Mouse (Mus musculus) forebrain, postnatal 0 days (tissue): ENCODE measurements around the gene Lect2. TPM values are rescaled to one million over a fixed set of nuclear protein-coding genes. Genes with fewer than 3 reads are reported as not detected.

Experiments used
- ATAC-seq: fragments of 200-750 bp; cut with Nextera tagmentation; 2 replicates; pipeline ENCODE4 v1.8.0; 2017; ENCODE audit warnings: mild to moderate bottlenecking, moderate library complexity
- DNase-seq: peaks from one replicate; pipeline ENCODE4 v3.0.0-alpha.2; 2015
- H3K27ac ChIP-seq: fragments of 300-500 bp; sonication (generic); 2 replicates; pipeline ENCODE4 v1.5.1; 2014; ENCODE audit warnings: low read depth, mild to moderate bottlenecking, antibody characterized with exemption, low read length, moderate library complexity, mixed read lengths
- H3K27me3 ChIP-seq: fragments of 300-500 bp; sonication (generic); 2 replicates; pipeline ENCODE4 v1.6.1; 2014; ENCODE audit warnings: mild to moderate bottlenecking, low read length, mixed read lengths; ENCODE audit not compliant: insufficient read depth
- H3K36me3 ChIP-seq: fragments of 300-500 bp; sonication (generic); 2 replicates; pipeline ENCODE4 v1.6.1; 2014; ENCODE audit warnings: mild to moderate bottlenecking, moderate library complexity; ENCODE audit not compliant: insufficient read depth
- H3K4me1 ChIP-seq: fragments of 300-500 bp; sonication (generic); 2 replicates; pipeline ENCODE4 v1.6.1; 2014; ENCODE audit warnings: antibody characterized with exemption; ENCODE audit not compliant: insufficient read depth
- H3K4me2 ChIP-seq: fragments of 300-500 bp; sonication (generic); 2 replicates; pipeline ENCODE4 v1.6.1; 2014; ENCODE audit warnings: low read depth, mild to moderate bottlenecking, moderate library complexity
- H3K4me3 ChIP-seq: fragments of 300-500 bp; sonication (generic); 2 replicates; pipeline ENCODE4 v1.5.1; 2014; ENCODE audit warnings: low read depth, low read length, mixed read lengths
- H3K9ac ChIP-seq: fragments of 300-500 bp; sonication (generic); 2 replicates; pipeline ENCODE4 v1.6.1; 2014; ENCODE audit warnings: mild to moderate bottlenecking
- H3K9me3 ChIP-seq: fragments of 300-500 bp; sonication (generic); 2 replicates; pipeline ENCODE4 v1.6.1; 2016; ENCODE audit warnings: low read length
- CTCF ChIP-seq: sonication (generic); IDR thresholded peaks from 2 replicates; pipeline ENCODE4 v1.5.1; 2016; ENCODE audit warnings: antibody characterized with exemption, control low read depth, low read depth
- WGBS: fragments of 180-500 bp; shearing (Covaris S2); extraction: QIAGEN DNeasy Blood & Tissue Kit; methylation state at CpG from one replicate; pipeline ENCODE4 v1.1.7; 2014; 5-methylcytosine and 5-hydroxymethylcytosine counted together
- polyA plus RNA-seq: library from polyadenylated mRNA; unstranded; fragments of >200 nt; fragmentation: Nextera tagmentation; extraction: Ambion mirVana; gene quantifications from 2 replicates; pipeline ENCODE4 v1.2.1, GENCODE M21; 2015
- total RNA-seq: library from RNA; depleted of rRNA; stranded (reverse); fragments of >200 nt; gene quantifications from 2 replicates; pipeline ENCODE4 v1.2.3, GENCODE M21; 2014

The Lect2 gene
- total and polyA plus RNA-seq, 2 experiments from 2014 or later: not detected

DNA sequence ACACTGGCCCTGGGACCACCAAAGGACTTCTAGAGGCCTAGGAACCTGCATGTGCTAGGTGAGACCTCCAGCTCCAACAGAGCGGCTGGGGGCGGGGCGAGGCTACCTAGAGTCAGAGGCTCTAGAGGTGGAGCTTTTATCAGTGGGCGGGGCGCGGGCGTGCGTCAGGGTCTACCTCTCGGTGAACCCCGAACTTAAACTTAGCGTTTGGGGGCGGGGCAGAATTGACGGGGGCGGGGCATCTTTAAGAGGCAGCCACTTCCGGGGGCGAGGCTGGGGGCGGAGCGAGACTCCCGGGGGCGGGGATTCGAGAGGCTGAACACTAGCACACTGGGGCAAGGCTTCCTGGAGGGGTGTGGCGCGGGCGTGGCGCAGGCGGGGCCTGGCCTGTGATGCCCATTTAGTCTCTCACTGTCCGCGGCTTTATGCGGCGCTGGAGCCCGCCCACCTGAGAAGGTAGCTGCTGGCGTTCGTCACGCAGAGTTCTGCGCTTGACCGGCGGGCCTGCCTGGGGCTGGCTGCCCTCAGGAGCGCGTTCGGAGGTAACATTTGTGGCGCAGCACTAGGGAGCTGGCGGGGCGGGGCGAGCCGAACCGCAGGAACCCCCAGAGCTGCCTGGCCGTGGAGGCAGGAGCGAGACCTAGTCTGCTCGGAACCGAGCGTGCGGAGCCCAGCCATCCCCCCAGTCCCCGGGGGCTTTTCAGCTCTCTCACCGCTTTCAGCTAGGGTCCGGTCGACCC lies 26.1 kb downstream of the Lect2 start, which contains the start of gene Fbxl21:
Fbxl21 (plus strand) TSS at position 392 of the 740 bp plus-strand sequence.
- Histone ChIP-seq H3K4me3 (peak within 1 kb of the TSS; percentile 64), H3K9me3 (no peaks in the 10 kb centered on the region), H3K9ac (peak within 1 kb of the TSS; percentile 62), H3K36me3 (no peaks in the 10 kb centered on the region), H3K4me2 (peak within 1 kb of the TSS; percentile 71), H3K27ac (peak within 1 kb of the TSS; percentile 46; the same call in 1 of the 2 replicates), H3K27me3 (no peaks in the 10 kb centered on the region), H3K4me1 (no peaks in the 10 kb centered on the region)
- peak; percentile 98 for ATAC-seq
- peak; percentile 83 for DNase-seq
- WGBS: 2% methylated on average over 55 of the region's 56 CpGs
- TF ChIP-seq CTCF: no peak

- Histone ChIP-seq H3K4me3 (no peak overlapping the region), H3K9ac (no peak overlapping the region), H3K4me2 (no peak overlapping the region), H3K36me3 (no peaks in the 10 kb centered on the region), H3K4me1 (no peaks in the 10 kb centered on the region; the same call in 1 of the 2 replicates), H3K9me3 (no peaks in the 10 kb centered on the region), H3K27ac (no peak overlapping the region), H3K27me3 (no peaks in the 10 kb centered on the region)
- no peak for TF ChIP-seq CTCF
- ATAC-seq: no peak
- no peak for DNase-seq
- 9% methylated on average over 7 of the region's 7 CpGs for WGBS
These were observed 31.5 kb downstream of the Lect2 start for GRCm38 (mm10) chr13:56516816-56517215.

GRCm38 (mm10) chr13:56516311-56516710 lies 32.0 kb downstream of the Lect2 start:
- Histone ChIP-seq H3K9ac (no peak overlapping the region), H3K27me3 (no peaks in the 10 kb centered on the region), H3K9me3 (no peaks in the 10 kb centered on the region), H3K27ac (no peak overlapping the region), H3K36me3 (no peaks in the 10 kb centered on the region), H3K4me2 (no peak overlapping the region), H3K4me3 (no peak overlapping the region), H3K4me1 (no peaks in the 10 kb centered on the region; the same call in 1 of the 2 replicates)
- TF ChIP-seq CTCF: no peak
- DNase-seq: peak; percentile 48
- WGBS: 20% methylated on average over 4 of the region's 4 CpGs
- ATAC-seq: peak; percentile 60; the same call in 1 of the 2 replicates

DNA sequence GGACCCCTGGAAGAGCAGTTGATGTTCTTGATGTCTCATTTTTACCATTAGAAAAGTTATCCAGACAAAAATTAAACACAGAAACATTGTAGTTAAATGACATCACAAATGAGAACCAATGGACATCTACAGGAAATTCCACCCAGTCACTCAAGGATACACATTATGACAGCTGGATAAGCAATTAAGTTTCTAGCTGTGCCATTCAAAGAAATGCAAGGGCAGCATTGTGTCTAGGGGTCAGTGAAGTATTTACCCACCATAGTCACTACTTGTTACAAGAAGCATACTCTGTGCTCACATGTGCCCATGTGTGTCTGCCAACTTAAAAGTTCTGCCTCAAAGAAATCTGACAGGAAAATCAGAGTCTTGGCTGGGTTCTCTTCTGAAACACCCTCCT lies 34.7 kb downstream of the Lect2 start:
- ATAC-seq: no peak
- TF ChIP-seq CTCF: no peak
- Histone ChIP-seq H3K4me2 (no peak overlapping the region), H3K27ac (no peak overlapping the region), H3K4me3 (no peak overlapping the region), H3K4me1 (no peaks in the 10 kb centered on the region; the same call in 1 of the 2 replicates), H3K27me3 (no peaks in the 10 kb centered on the region), H3K36me3 (no peaks in the 10 kb centered on the region), H3K9me3 (no peaks in the 10 kb centered on the region), H3K9ac (no peak overlapping the region)
- DNase-seq: no peak

DNA sequence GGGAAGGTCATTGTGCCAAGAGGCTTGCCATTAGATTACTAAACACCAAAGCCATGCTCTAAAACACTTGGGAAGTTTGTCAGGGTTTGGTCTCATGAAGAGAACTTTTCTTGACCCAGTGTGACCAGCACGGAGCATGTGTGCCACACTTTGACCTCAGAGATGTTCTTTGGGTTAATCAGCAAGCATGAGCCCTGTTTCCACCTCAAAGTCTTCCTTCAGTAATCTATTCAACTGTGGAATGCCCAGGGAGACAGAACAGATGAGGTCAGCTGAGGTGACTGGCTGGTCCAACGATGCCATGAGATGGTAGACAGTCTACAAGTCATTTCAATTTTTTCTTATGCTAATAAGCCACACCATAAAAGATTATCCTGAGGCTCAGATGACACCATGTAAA lies 38.5 kb downstream of the Lect2 start:
- no peak for DNase-seq
- no peak for ATAC-seq
- WGBS: 76% methylated on average over 2 of the region's 2 CpGs
- Histone ChIP-seq H3K9me3 (no peaks in the 10 kb centered on the region), H3K27me3 (no peaks in the 10 kb centered on the region), H3K9ac (no peak overlapping the region), H3K27ac (no peak overlapping the region), H3K36me3 (no peaks in the 10 kb centered on the region), H3K4me3 (no peak overlapping the region), H3K4me1 (no peaks in the 10 kb centered on the region), H3K4me2 (no peak overlapping the region)
- TF ChIP-seq CTCF: no peak

GRCm38 (mm10) chr13:56506871-56507496 lies 41.3 kb downstream of the Lect2 start:
- TF ChIP-seq CTCF: no peak
- Histone ChIP-seq H3K27ac (no peak overlapping the region), H3K9ac (no peak overlapping the region), H3K4me2 (no peak overlapping the region), H3K9me3 (no peaks in the 10 kb centered on the region), H3K36me3 (no peaks in the 10 kb centered on the region), H3K27me3 (no peaks in the 10 kb centered on the region), H3K4me3 (no peak overlapping the region), H3K4me1 (no peaks in the 10 kb centered on the region)
- DNase-seq: no peak
- WGBS: 64% methylated on average over 6 of the region's 6 CpGs
- no peak for ATAC-seq

DNA sequence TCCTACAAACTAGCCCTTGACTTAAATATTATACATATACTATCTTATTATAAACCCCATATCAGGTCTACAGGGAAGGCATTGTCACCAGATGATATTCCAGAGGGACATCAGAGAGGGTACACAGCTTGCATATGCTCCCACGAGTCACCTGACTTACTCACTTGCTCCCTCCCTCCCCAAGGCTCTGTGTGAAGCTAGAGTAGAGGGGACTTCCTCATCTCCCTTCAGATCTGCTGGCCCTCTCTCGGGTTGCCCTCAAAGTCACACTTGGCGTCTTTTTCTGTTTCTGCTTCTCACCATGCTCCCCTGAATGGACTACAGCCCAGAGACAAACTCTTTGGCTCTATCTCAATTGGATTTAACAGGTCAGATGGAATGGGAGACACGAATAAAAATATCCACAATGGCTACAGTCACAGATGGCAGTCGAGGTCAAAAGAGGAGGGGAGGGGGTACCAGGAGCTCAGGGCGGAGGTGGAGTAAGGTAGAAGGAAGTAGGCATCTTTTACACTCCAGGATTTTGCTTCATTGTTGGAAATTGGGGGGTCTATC lies 46.4 kb downstream of the Lect2 start:
- Histone ChIP-seq H3K4me1 (no peaks in the 10 kb centered on the region), H3K4me2 (no peak overlapping the region), H3K9ac (no peak overlapping the region), H3K4me3 (no peak overlapping the region), H3K27me3 (no peaks in the 10 kb centered on the region), H3K9me3 (no peaks in the 10 kb centered on the region), H3K27ac (no peak overlapping the region), H3K36me3 (no peaks in the 10 kb centered on the region)
- WGBS: 74% methylated on average over 6 of the region's 6 CpGs
- no peak for ATAC-seq
- no peak for DNase-seq
- TF ChIP-seq CTCF: no peak
